Mouse (Mus musculus) retina, postnatal 7 days (tissue): ENCODE measurements at regions not wholly inside any gene's neighbourhood (a gene's known extent, or its start where the extent isn't known, plus 50 kb on each side); places are given as distances from the start of the nearest gene placed in this dataset.

Experiments used
- DNase-seq: peaks from one replicate; pipeline ENCODE4 v3.0.0-alpha.2; 2012; ENCODE audit warnings: low read depth, low spot score

- DNase-seq = no peak
Observed at GRCm38 (mm10) chr12:68683897-68684296, 475.1 kb downstream of the Rps29 start.

GRCm38 (mm10) chr12:68683176-68683575 is 475.8 kb downstream of the Rps29 start:
- no peak for DNase-seq

DNA sequence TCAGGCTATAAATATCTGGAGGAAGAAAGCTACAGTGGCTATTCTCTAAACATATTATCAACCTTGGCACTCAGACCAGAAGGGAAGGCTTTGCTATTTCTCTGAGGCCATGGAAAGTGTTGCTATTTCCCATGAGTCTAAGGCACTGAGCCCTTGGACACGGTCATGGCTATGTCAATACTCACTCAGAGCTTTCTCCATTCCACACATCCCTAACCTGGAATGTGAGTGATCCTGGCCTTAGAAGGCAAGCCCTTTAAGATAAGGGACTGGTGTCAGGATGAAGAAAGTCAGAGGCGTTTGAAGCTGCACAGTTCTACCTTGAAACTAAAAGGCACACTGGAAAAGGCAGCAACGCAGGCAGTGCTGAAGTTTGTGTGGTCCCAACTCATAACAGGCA is 478.3 kb downstream of the Rps29 start:
- no peak for DNase-seq

- DNase-seq = no peak
Observed at GRCm38 (mm10) chr12:68676096-68676775, 482.8 kb downstream of the Rps29 start.

DNA sequence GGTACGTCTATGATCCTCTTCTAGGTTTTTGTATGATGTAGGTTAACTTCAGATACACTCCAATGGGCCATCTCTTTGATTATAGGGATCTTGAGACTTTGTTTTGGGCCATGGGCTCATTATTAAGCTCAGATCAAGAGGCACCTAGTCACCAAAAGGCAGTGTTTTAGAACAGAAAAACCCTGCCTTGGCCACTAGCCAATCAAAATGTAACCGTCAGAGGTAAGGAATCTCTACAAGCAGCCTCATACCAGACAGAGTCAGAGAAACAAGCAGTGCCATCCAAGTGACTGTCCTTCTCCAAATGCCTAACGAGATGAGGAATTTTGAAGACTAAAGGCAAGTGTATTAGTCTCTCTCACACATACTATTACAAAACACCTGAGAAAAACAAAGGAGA is 487.0 kb downstream of the Rps29 start:
- no peak for DNase-seq

GRCm38 (mm10) chr12:68645901-68646585 is 512.9 kb downstream of the Rps29 start:
- no peak for DNase-seq

- no peak for DNase-seq
Observed at GRCm38 (mm10) chr12:68643671-68644070, 515.3 kb downstream of the Rps29 start.

DNA sequence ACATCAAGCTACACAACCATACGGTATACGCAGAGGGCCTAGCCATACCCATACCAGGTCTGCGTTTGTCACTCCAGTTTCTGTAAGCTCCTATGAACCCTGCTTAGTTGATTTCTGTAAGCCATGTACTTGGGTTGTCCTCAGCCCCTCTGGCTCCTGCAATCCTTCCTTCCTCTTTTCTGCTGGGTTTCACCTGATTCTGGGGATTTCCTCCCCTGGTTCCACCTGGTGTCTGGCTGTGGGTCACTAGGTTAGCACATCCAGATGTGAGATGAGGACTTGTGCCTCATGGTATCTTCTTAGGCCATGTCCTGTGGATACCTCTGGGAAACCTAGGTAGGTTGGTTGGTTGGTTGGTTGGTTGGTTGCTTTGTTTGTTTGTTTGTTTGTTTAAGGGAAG is 526.5 kb downstream of the Rps29 start:
- no peak for DNase-seq

DNA sequence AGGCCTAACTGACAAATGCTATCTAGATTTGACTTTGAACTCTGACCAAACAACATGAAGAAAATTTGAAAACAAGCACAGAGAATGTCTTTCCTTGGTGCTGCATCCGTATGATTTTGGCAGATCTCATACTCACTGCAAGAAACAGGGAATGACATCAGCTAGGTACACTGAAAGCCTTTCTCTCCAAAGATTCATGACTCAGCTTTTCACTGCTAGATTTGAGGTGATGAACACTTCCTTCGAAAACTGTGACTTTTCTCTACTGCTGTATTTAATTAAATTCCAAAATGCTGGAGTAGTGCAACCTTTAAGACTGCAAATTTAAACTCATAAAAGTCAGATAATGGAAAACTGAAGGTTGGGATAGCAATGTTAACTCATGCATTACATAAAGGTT is 540.6 kb downstream of the Rps29 start:
- no peak for DNase-seq

- DNase-seq = no peak
Observed at GRCm38 (mm10) chr12:68605417-68606000, 553.5 kb downstream of the Rps29 start.

DNA sequence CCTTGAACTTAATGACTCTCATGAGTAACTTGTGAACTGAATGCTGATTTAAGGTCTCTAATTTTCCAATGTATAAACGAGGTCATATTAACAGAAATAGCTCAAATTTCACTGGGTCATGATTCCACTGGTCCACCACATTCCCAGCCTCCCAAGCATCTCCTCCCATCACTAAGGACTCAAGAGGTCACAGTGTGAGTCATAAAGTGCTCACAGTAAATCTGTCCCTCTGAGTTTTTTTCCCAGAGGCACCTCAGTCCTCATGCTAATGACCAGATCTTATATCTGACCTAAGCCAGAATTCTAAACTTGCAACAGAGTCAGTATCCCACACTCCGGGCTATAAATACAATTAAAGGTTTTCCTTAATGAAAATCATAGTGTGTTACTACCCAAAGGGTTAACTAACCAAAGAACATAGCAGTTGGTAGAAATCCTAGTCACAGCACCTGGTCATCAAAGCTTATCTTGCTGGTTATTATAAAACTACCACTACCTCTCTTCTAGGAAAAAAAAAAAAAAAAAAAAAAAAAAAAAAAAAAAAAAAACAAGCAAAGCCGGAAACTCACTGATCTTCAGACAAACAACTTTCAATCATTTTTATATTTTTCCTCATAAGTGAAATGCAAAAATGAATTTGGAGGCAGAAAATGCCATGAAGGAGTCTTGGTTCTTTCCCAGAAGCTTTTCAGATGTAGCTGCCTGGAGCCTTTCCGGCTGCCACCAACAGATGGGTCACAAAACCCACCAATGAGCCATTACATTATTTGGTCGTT is 554.3 kb downstream of the Rps29 start:
- no peak for DNase-seq

DNA sequence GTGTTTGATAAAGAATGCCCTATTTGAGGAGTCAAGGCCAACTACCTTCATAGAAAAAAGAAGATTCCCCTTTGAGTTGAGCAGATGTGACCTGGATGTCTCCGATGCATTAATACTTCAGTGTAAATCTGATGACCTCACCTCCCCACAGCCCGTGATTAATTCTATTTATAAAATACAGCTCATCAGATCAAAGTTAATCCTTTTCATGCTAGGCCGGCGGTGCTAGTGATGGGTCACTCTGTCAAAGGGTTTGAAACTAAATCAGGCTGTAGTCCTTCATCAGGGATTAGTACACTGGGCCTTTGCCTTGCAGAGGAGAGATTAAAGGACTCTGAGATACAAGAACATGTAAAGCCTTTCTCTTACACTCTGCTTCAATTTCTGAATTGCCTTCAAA is 556.3 kb downstream of the Rps29 start:
- DNase-seq = peak; percentile 38

- DNase-seq = no peak
Observed at GRCm38 (mm10) chr12:68601366-68601765, 557.6 kb downstream of the Rps29 start.

GRCm38 (mm10) chr12:68599681-68600596 is 559.0 kb downstream of the Rps29 start:
- DNase-seq = no peak

GRCm38 (mm10) chr12:68599016-68599616 is 559.9 kb downstream of the Rps29 start:
- DNase-seq = no peak

DNA sequence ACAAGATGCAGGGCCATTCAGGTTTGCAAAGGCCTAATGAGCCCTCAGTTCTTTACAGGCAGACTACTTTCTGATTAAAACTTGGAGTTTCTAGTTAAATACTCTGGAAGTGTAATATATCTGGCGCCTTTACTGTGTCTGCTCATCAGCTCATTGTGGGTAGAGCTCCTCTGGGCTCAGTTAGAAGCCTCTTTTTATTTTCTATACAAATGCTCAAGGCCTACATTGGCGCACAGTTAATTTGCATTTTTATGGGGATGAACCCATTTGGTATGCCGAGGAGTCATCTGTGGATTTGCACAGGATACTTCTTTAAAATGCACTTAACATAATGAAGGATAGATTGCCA is 573.5 kb downstream of the Rps29 start:
- no peak for DNase-seq

GRCm38 (mm10) chr12:68584786-68585523 is 574.0 kb downstream of the Rps29 start:
- no peak for DNase-seq

GRCm38 (mm10) chr12:68579909-68580308 is 579.1 kb downstream of the Rps29 start:
- no peak for DNase-seq

- no peak for DNase-seq
Observed at GRCm38 (mm10) chr12:68577453-68577852, 581.5 kb downstream of the Rps29 start.

DNA sequence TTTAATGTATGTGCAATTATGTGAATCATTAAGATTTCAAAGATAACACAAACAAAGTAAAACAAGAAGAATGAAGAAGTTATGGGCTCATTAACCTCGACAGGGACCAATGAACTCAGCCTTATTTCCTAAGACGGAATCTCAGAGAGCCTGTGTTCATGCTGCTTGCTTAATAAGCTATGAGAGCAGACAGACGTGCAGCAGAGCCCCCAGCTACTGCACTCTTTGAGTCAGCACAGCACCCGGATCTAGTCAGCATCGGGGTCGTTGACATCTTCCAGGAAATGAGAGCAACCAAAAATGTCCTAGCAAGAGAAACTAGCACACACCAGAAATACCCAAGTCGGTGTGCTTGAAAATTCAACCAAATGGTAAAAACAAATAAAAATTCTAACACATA is 582.1 kb downstream of the Rps29 start:
- DNase-seq = no peak
